Mouse (Mus musculus) small intestine, adult 2 months (tissue): Measurements from ENCODE around the gene Vamp8. TPM values are rescaled to one million over a fixed set of nuclear protein-coding genes. Genes with fewer than 3 reads are reported as not detected.
A peak's percentile ranks its signal among the peaks of the same experiment; 100 is the strongest.

Source experiments
- H3K27ac ChIP-seq: fragments of 200-500 bp; 2 replicates; pipeline ENCODE4 v1.5.1; 2012; ENCODE audit warnings: low read depth, low read length, control low read depth, inconsistent platforms; ENCODE audit not compliant: insufficient read depth
- H3K27me3 ChIP-seq: fragments of 200-500 bp; 2 replicates; pipeline ENCODE4 v1.6.1; 2012; ENCODE audit warnings: mild to moderate bottlenecking, moderate library complexity, low read length, inconsistent platforms; ENCODE audit not compliant: control insufficient read depth, insufficient read depth
- H3K36me3 ChIP-seq: fragments of 200-500 bp; 2 replicates; pipeline ENCODE4 v1.6.1; 2012; ENCODE audit warnings: mild to moderate bottlenecking, low read length, control low read depth, inconsistent platforms; ENCODE audit not compliant: control insufficient read depth, insufficient read depth
- H3K4me1 ChIP-seq: fragments of 200-500 bp; 2 replicates; pipeline ENCODE4 v1.6.1; 2012; ENCODE audit warnings: low read length, inconsistent platforms, mixed read lengths; ENCODE audit not compliant: control insufficient read depth, insufficient read depth, insufficient read length
- H3K4me3 ChIP-seq: fragments of 200-500 bp; 2 replicates; pipeline ENCODE4 v1.5.1; 2012; ENCODE audit warnings: low read depth, mild to moderate bottlenecking, control low read depth, inconsistent platforms, low read length, moderate library complexity
- CTCF ChIP-seq: fragments of 200-500 bp; IDR thresholded peaks from 2 replicates; pipeline ENCODE4 v1.5.1; 2012; ENCODE audit warnings: low read depth, mild to moderate bottlenecking, control low read depth, inconsistent platforms, low read length, moderate library complexity, mixed read lengths; ENCODE audit not compliant: insufficient replicate concordance, insufficient read length; ENCODE audit errors: extremely low read depth
- POLR2A ChIP-seq: fragments of 200-500 bp; IDR thresholded peaks from 2 replicates; pipeline ENCODE4 v1.6.1; 2012; ENCODE audit warnings: low read depth, mild to moderate bottlenecking, control low read depth, inconsistent platforms, low read length, moderate library complexity
- WGBS: fragments of 180-500 bp; shearing (Covaris S2); methylation state at CpG from one replicate; pipeline ENCODE4 v1.1.7; 2018; 5-methylcytosine and 5-hydroxymethylcytosine counted together
- polyA plus RNA-seq: library from polyadenylated mRNA; depleted of rRNA; stranded (reverse); fragments of >200 nt; gene quantifications from 2 replicates; pipeline ENCODE4 v1.2.3, GENCODE M21; 2012

Vamp8 gene
- polyA plus RNA-seq, 1 experiment = 243 TPM

DNA sequence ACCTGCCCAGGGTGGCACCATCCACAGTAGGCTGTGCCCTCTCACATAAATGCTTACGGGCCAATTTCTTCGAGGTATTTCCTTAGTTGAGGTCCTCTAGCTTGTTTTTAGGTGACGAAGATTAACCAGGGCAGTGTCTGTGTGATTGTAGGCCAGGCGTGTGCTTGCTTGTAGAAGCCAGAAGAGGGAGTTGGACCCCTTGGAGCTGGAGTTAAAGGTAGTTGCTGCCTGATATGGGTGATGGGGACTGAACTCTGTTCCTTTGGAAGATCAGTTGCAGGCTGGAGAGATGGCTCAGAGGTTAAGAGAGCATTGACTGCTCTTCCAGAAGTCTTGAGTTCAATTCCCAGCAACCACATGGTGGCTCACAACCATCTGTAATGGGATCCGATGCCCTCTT, 24.7 kb upstream of the Vamp8 start:
- Histone ChIP-seq H3K36me3 (peaks cover 18% of the 10 kb centered on the region), H3K27ac (no peak overlapping the region), H3K4me1 (no peaks in the 10 kb centered on the region), H3K27me3 (no peaks in the 10 kb centered on the region), H3K4me3 (peak overlapping the region; percentile 2; the same call in 1 of the 2 replicates)
- 70% methylated on average over 5 of the region's 5 CpGs for WGBS
- no peak for TF ChIP-seq POLR2A
- TF ChIP-seq CTCF = no peak

DNA sequence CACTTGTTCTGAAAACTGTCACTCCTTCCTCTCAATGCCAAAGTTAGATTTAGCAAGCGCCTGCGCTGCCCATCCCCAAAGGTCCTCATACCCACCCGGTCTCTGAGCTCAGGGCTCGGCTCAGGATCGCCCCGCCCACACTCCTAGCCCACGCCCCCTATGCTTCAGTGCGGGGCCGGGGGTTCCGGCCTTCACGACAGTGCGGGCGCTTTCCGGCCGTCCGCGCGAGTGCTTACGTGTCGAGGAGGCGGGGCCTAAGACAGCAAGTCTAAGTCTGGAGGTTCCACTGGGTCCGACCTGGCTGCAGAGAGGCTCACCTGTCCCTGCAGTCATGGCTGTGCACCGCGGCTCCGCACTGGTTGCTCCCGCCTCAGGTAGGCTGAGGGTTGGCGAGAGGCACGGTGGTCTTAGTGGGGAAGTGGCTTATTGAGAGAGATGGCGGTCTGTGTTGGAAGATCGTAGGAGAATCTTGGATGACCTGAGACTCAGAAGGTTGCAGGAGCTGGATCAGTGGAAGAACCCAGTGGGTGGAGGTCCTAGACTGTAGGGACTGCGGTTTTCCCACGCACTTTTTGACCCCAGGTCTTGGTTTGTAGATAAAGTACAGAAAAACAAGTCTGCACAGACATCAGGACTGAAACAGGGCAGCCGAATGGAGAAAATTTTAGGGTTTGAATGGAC, 23.7 kb upstream of the Vamp8 start, which contains the start of gene Ggcx:
Gene Ggcx, plus strand, starts transcription at position 233 of the 681 bp plus-strand sequence.
- Histone ChIP-seq H3K36me3 (peaks cover 14% of the 10 kb centered on the region), H3K27me3 (no peaks in the 10 kb centered on the region), H3K4me1 (no peaks in the 10 kb centered on the region), H3K27ac (peak within 1 kb of the TSS; percentile 34), H3K4me3 (peak within 1 kb of the TSS; percentile 75)
- under 1% methylated on average over 33 of the region's 33 CpGs for WGBS
- TF ChIP-seq CTCF (no peak), POLR2A (peak; percentile 95)

DNA sequence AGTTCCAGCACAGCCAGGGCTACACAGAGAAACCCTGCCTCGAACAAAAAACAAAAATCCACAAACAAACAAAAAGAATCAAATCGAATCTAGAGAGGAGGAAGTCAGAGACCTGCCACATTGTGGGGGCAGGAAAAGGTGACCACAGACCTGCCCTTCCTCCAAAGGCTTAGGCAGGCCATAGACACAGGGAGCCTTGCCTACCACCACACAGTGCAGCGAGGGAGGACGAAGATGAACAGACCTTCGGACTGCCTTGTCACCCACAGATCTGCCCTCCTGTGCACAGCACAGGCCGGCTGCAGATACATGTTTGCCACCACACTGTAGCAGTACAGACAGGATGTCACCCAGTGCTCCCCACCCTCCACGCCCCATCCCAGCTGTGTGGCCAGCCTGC, 20.0 kb upstream of the Vamp8 start:
- Histone ChIP-seq H3K27ac (no peak overlapping the region), H3K36me3 (no peaks in the 10 kb centered on the region), H3K4me1 (no peaks in the 10 kb centered on the region), H3K4me3 (no peak overlapping the region), H3K27me3 (no peaks in the 10 kb centered on the region)
- TF ChIP-seq CTCF (no peak), POLR2A (no peak)
- WGBS = 74% methylated on average over 7 of the region's 7 CpGs

DNA sequence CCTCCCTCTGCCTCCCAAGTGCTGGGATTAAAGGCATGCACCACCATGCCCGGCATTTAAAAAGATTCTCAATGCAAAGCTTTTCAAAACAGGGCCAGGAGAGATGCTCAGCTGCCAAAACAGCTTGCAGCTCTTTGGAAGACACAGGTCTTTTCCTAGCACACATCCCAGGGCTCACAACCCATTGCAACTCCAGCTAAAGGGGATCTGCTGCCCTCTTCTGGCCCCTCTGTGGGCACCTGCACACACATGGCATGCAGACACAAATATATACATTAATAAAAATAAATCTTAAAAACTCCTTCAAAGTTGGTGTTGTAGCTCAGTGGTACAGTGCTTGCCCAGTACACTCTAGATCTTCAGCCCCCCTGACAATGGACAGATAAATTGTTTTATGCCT, 19.5 kb upstream of the Vamp8 start:
- TF ChIP-seq POLR2A (no peak), CTCF (no peak)
- Histone ChIP-seq H3K27me3 (no peaks in the 10 kb centered on the region), H3K27ac (no peak overlapping the region), H3K4me3 (no peak overlapping the region), H3K4me1 (no peaks in the 10 kb centered on the region), H3K36me3 (no peaks in the 10 kb centered on the region)
- 21% methylated on average over 1 of the region's 1 CpGs for WGBS

DNA sequence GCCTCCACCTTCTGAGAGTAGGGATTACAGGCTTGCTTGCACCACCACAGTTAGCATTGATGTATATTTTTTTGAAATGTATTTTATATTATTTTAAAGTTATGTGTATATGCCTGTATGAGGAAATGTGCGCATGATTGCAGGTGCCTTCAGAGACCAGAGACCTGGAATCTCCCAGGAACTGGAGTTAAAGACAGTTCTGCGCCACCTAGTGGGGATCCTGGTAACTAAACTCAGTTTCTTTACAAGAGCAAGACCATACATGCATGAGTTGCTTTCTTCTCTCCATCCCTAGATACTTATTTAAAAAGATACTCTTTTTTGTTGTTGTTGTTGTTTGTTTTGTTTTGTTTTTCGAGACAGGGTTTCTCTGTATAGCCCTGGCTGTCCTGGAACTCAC, 19.1 kb upstream of the Vamp8 start:
- Histone ChIP-seq H3K36me3 (no peaks in the 10 kb centered on the region), H3K4me3 (no peak overlapping the region), H3K27me3 (no peaks in the 10 kb centered on the region), H3K4me1 (no peaks in the 10 kb centered on the region), H3K27ac (no peak overlapping the region)
- 8% methylated on average over 3 of the region's 3 CpGs for WGBS
- TF ChIP-seq CTCF = peak; percentile 35; the same call in 1 of the 2 replicates
- no peak for TF ChIP-seq POLR2A

DNA sequence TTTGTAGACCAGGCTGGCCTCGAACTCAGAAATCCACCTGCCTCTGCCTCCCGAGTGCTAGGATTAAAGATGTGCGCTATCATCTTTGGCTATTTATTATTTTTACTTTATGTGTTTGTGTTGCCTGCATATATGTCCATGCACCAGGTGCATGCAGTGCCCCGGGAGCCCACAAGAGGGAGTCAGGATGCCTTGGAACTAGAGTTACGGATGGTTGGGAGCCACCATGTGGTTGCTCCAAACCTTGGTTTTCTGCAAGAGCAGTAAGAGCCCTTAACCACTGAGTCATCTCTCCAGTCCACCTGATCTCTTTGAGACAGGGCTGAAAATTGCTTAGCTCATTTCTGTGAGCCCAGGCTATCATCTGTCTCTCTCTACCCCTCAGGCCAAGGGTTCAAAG, 16.6 kb upstream of the Vamp8 start:
- WGBS = 6% methylated on average over 5 of the region's 5 CpGs
- no peaks in the 10 kb centered on the region for H3K27me3 ChIP-seq
- no peaks in the 10 kb centered on the region for H3K4me1 ChIP-seq
- TF ChIP-seq POLR2A (no peak), CTCF (peak; percentile 95)
- H3K4me3 ChIP-seq = no peak overlapping the region
- H3K27ac ChIP-seq = no peak overlapping the region
- no peaks in the 10 kb centered on the region for H3K36me3 ChIP-seq

DNA sequence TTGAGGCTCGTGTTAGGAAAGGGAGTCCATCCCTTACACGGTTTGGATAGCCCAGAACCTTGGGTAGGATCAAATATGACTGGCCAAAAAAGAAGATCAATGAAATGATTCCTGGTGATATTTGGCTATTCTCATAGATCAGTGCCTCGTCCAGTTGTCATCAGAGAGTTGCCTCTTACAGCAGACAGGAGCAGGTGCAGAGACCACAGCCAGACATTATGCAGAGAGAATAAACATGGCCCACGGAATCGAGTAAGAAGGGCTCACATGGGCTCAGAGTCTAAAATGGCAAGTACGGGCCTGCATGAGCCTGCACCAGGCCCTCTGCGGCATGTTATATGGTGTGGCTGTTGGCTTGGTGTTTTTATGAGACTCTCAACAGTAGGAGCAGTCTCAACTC, 14.9 kb upstream of the Vamp8 start:
- Histone ChIP-seq H3K4me3 (no peak overlapping the region), H3K27me3 (no peaks in the 10 kb centered on the region), H3K4me1 (no peaks in the 10 kb centered on the region), H3K27ac (no peak overlapping the region), H3K36me3 (no peaks in the 10 kb centered on the region)
- WGBS = 83% methylated on average over 7 of the region's 7 CpGs
- TF ChIP-seq CTCF (no peak), POLR2A (no peak)

DNA sequence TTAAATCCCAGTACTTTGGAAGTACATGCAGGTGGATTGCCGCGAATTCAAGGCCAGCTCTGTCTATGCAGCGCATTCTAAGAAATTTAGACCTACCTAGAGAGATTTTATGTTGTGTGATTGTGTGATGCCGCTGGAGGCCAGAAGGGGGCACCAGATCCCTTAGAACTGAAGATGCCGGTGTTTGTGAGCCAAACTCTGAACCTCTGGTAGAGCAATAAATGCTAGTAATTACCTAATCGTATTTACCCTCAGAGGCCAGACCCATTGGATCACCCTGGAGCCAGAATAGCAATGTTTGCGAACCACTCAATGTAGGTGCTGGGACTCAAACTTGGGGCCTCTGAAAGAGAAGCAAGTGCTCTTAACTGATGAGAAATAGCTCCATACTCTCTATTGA, 11.4 kb upstream of the Vamp8 start:
- 9% methylated on average over 7 of the region's 7 CpGs for WGBS
- TF ChIP-seq POLR2A = no peak
- peak; percentile 88; the same call in 1 of the 2 replicates for TF ChIP-seq CTCF
- no peak overlapping the region for H3K27ac ChIP-seq
- H3K4me1 ChIP-seq = no peaks in the 10 kb centered on the region
- no peaks in the 10 kb centered on the region for H3K27me3 ChIP-seq
- no peak overlapping the region for H3K4me3 ChIP-seq
- H3K36me3 ChIP-seq = no peaks in the 10 kb centered on the region
